Mouse (Mus musculus): ENCODE results near the gene Padi6. TPM values are rescaled to one million over a fixed set of nuclear protein-coding genes. Genes with fewer than 3 reads are reported as not detected.

Padi6 gene
- polyA plus RNA-seq, 1 experiment from 2014 or later = not detected

DNA sequence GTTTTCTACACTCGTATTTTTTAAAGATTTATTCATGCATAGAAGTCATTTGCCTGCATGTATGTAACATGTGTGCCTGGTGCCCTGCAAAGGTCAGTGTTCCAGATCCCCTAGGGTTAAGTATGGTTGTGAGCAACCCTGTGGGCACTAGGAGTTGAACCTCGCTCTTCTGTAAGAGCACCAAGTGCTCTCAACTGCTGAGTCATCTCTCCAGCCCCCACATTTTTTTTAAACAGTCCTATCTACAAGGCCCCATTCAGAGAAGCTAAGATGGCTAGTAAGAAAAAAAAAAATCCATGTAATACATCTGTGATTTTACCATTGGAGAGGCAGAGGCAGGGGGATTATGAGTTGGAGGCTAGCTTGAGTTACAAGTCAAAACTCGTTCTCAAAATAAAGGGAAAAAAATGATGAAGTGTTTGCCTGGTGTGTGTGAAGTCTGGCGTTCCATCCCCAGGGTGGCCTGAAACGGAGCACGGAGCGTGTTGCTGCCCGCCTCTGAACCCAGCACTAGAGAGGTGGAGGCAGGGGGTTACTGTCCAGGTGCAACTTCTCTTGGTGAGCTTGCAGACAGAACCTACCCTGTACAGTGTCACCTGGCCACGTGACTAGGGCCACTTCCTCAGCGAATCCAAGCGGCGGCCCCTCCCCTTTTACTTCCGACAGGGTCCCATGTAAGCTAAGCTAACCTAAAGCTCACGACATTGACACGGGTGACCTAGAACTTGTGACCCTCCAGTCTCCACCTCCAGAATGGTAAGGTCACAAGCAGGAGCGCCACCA is 52.4 kb downstream of the Padi6 start:
- Histone ChIP-seq H3K27ac (replicated peaks) (no peak overlapping the region), H3K27me3 (no peaks in the 10 kb centered on the region), H3K9me3 (no peaks in the 10 kb centered on the region), H3K4me1 (replicated peaks) (peaks cover 3% of the 10 kb centered on the region; the same call in 1 of the 2 replicates), H3K4me3 (no peak overlapping the region), H3K9ac (no peak overlapping the region), H3K4me2 (no peak overlapping the region), H3K36me3 (no peaks in the 10 kb centered on the region)
- ATAC-seq (ENCODE audit: low read depth) = no peak
- WGBS = 81% methylated on average over 16 of the region's 16 CpGs

DNA sequence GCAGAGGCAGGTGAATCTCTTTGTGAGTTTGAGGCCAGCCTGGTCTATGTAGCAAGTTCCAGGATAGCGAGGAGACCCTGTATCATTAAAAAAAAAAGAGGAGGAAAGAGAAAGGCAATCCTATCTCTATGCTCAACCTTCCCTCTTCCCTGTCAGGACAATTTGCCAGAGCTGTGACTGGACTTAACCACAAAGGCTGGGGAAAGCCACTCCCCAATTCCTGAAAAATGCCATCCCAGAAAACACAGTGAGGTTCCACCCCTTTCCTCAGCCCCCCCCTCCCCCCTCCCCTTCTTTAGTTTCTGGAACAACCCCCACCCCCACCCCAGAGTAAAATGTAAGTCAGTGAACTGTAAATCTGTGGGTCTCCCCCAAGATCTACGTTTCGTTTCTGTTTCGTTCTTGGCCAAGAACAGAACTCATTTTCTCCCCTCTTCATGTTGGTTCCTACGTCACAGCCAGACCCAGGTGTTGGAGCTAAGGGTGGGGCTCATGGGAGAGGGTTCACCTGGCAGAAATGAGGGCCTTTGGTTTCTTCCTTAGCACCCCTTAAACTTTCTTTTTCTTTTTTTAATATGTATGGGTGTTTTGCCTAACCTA is 53.5 kb downstream of the Padi6 start:
- Histone ChIP-seq H3K9ac (no peak overlapping the region), H3K4me2 (no peak overlapping the region), H3K9me3 (no peaks in the 10 kb centered on the region), H3K36me3 (no peaks in the 10 kb centered on the region), H3K4me3 (no peak overlapping the region), H3K27me3 (no peaks in the 10 kb centered on the region), H3K4me1 (replicated peaks) (peaks cover 14% of the 10 kb centered on the region), H3K27ac (replicated peaks) (no peak overlapping the region)
- 82% methylated on average over 5 of the region's 5 CpGs for WGBS
- ATAC-seq (ENCODE audit: low read depth) = no peak

DNA sequence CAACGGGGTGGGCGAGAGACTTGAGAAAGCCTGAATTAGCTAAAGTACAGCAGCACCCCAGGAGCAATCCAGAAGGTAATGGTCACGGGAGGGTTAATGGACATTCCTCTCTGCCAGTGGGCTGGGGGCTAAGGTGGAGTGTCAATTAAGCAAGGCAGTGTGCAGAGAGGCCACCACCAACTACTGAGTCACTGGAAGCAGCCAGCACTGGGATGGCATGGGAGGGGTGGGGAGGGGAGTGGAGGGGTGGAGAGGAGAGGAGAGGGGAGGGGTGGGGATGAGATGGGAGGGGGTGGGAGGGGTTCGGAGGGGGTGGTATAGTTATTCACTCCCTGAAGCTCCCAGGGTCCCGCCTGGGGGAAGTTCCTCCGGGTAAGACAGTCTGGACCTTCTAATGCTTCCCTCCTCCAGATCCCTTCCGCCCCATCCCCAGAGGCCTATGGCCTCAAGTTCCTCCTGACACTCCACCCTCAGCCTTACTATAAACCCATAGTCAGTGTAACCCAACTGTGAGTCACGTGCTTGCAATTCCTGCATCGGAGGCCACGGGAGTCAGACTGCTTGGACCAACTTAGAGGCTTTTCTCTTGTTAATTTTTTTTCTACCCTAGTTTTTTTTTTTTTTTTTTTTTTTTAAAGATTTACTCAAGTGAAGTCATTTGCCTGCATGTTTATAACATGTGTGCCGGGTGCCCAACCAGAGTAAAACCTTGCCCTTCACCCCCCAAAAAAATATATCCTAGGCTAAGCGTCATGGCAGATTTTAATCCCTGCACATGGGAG is 54.2 kb downstream of the Padi6 start:
- Histone ChIP-seq H3K9ac (no peak overlapping the region), H3K9me3 (no peaks in the 10 kb centered on the region), H3K4me1 (replicated peaks) (peaks cover 19% of the 10 kb centered on the region), H3K4me2 (no peak overlapping the region), H3K4me3 (no peak overlapping the region), H3K27me3 (no peaks in the 10 kb centered on the region), H3K27ac (replicated peaks) (no peak overlapping the region), H3K36me3 (no peaks in the 10 kb centered on the region)
- ATAC-seq (ENCODE audit: low read depth) = no peak
- 49% methylated on average over 12 of the region's 12 CpGs for WGBS

DNA sequence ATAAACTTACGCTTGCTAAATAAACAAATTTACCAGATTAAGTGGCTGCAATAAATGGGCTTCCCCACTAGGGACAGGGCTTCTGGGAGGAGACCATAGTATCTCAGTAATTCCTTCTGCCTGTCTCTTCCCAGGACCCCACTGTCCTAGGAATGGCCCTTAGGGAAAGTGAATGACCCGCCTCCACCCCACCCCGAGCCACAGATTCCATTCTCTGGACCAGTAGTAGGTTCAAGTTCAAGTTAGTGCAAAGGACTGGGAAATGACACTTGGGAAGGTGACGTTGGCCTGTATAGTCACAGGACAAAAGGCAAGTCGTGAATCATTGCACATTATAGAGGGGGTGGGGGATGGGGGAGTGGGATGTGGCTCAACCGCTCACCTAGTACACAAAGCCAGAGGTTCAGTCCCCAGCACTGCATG is 57.6 kb downstream of the Padi6 start:
- 33% methylated on average over 6 of the region's 6 CpGs for WGBS
- H3K4me2 ChIP-seq = peak overlapping the region; percentile 42

DNA sequence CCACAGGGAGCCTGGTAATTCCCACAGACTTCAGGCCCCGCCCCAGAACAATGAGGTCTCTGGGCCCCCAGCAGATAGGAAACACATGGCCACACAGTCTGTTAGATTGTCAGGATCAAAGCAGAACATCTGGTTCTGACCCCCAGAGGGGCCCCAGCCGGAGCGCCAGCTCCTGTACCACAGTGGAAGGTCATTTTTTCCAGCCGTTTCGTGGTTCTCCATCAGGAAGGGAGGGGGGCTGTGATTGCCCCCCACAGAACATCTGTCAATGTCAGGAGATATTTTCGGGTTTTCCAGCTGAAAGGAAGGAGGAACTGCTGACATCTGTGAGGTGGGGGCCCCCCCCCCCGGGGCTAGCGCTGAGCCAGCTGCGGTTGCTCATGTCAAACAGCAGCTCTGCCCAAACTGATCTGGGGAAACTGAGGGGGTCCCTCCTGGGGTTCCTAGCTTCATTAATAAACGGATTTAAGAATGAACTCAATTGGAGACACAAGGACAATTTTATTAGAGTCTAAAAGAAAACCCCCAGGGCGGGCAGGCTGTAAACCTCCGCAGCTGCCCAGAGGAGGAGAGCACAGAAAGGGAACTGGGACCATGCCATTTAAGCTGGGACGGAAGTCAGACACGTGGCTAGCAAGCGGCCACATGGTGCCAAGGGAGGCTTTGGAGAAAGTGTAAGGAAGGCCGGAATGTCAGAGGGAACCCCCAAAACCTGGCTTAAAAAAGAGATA is 58.1 kb downstream of the Padi6 start:
- H3K9ac ChIP-seq = peak overlapping the region; percentile 22; the same call in 1 of the 2 replicates
- H3K36me3 ChIP-seq = no peaks in the 10 kb centered on the region
- ATAC-seq (ENCODE audit: low read depth) = no peak
- peaks cover 19% of the 10 kb centered on the region for H3K4me1 ChIP-seq (replicated peaks)
- H3K9me3 ChIP-seq = no peaks in the 10 kb centered on the region
- 0 out of 2 replicates have a peak overlapping the region, but pooled peaks have one; percentile 18 for H3K27ac ChIP-seq (replicated peaks)
- 4% methylated on average over 16 of the region's 16 CpGs for WGBS
- peak overlapping the region; percentile 42 for H3K4me2 ChIP-seq
- no peaks in the 10 kb centered on the region for H3K27me3 ChIP-seq
- no peak overlapping the region for H3K4me3 ChIP-seq

More for the DNA sequence above, 57.6 kb downstream of the Padi6 start:
- 0 out of 2 replicates have a peak overlapping the region, but pooled peaks have one; percentile 18 for H3K27ac ChIP-seq (replicated peaks)
- no peaks in the 10 kb centered on the region for H3K9me3 ChIP-seq
- no peak overlapping the region for H3K9ac ChIP-seq
- no peaks in the 10 kb centered on the region for H3K36me3 ChIP-seq
- no peaks in the 10 kb centered on the region for H3K27me3 ChIP-seq
- ATAC-seq (ENCODE audit: low read depth) = no peak; the same call in 1 of the 2 replicates
- no peak overlapping the region for H3K4me3 ChIP-seq
- H3K4me1 ChIP-seq (replicated peaks) = peaks cover 19% of the 10 kb centered on the region

DNA sequence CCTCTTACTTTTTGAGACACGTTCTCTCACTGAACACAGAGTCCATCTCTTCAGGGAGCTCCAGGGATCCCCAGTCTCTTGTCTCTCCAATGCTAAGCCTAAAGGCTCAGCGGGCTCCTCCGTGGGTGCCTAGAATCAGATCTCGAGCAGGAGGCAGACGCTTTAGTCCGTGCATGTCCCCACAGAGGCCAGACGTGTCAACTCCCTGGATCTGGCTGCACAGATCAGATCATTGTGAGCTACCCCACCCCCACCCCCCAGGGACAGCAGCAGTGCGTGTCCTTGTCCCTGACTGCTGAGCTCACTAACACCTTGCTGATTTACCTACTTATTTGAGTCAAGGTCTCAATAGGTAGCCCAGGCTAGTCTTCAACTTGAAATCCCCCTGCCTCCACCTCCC is 58.8 kb downstream of the Padi6 start:
- no peak for ATAC-seq (ENCODE audit: low read depth)

DNA sequence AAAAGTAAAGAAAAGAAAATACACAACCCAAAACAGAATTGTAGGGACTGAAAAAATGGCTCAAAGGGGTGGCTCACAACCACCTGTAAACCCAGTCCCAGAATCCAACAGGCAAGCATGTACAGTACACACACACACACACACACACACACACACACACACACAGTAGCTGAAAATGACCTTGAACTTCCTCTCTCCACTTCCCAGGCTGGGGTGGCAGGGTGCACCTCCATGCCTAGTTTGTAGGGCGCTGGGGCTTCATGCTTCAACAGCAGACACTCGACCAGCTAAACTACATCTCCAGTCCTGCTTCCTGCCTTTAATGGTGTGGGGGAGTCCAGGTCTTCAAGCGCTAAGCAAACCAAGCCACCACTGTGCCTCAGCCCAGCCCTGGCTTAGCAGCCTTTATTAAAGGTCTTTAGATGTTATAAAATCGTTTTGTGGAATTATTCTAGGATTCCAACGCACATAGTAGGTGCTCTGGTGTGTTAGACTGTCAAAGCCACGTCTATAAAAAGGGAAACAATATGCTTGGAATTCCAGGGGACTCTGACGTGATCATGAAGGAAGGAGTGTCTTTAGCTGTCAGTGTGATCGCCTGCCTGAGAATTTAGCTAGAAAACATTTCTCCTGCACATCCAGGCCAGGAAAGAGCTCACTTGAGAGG is 61.6 kb downstream of the Padi6 start:
- no peak overlapping the region for H3K27ac ChIP-seq (replicated peaks)
- no peak for ATAC-seq (ENCODE audit: low read depth)
- WGBS = 62% methylated on average over 8 of the region's 8 CpGs

More for the DNA sequence above, 58.8 kb downstream of the Padi6 start:
- Histone ChIP-seq H3K4me2 (no peak overlapping the region), H3K36me3 (no peaks in the 10 kb centered on the region), H3K9me3 (no peaks in the 10 kb centered on the region), H3K27ac (replicated peaks) (no peak overlapping the region), H3K4me3 (no peak overlapping the region), H3K9ac (no peak overlapping the region), H3K27me3 (no peaks in the 10 kb centered on the region), H3K4me1 (replicated peaks) (peaks cover 19% of the 10 kb centered on the region)
- WGBS = 35% methylated on average over 8 of the region's 8 CpGs

DNA sequence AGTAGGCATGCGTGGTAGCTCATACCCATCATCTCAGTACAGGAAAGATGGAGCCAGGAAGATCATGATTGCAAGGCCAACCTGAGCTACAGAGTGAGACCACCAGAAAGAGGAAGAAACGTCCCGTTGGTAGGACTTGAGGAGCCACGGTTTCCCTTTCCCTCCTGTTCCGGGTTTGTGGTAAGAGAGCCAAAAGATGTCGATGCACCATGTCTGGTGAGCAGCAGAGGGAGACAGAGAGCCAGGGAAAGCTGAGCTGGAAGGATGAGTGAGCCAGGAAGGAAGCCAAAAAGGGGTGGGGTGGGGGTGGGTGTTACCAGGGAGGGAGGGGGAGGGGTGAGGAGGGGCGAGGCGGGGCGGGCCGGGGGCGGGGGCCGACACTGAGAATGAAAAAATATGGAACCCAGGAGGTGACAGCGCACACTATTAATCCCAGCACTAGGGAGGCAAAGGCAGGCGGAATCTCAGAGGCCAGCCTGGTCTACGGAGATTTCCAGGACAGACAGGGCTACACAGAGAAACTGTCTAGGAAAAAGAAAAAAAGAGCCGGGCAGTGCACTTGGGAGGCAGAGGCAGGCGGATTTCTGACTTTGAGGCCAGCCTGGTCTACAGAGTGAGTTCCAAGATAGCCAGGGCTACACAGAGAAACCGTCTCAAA is 62.6 kb downstream of the Padi6 start:
- Histone ChIP-seq H3K4me2 (0 out of 2 replicates have a peak overlapping the region, but pooled peaks have one; percentile 21), H3K27me3 (no peaks in the 10 kb centered on the region), H3K4me1 (replicated peaks) (peaks cover 14% of the 10 kb centered on the region), H3K9ac (no peak overlapping the region), H3K4me3 (no peak overlapping the region), H3K9me3 (no peaks in the 10 kb centered on the region), H3K36me3 (no peaks in the 10 kb centered on the region), H3K27ac (replicated peaks) (no peak overlapping the region)
- ATAC-seq (ENCODE audit: low read depth) = no peak; the same call in 1 of the 2 replicates
- 31% methylated on average over 15 of the region's 18 CpGs for WGBS

More for the DNA sequence above, 61.6 kb downstream of the Padi6 start:
- no peak overlapping the region for H3K9ac ChIP-seq
- H3K4me2 ChIP-seq = no peak overlapping the region
- H3K36me3 ChIP-seq = no peaks in the 10 kb centered on the region
- H3K4me3 ChIP-seq = no peak overlapping the region
- no peaks in the 10 kb centered on the region for H3K27me3 ChIP-seq
- peaks cover 19% of the 10 kb centered on the region for H3K4me1 ChIP-seq (replicated peaks)
- H3K9me3 ChIP-seq = no peaks in the 10 kb centered on the region

DNA sequence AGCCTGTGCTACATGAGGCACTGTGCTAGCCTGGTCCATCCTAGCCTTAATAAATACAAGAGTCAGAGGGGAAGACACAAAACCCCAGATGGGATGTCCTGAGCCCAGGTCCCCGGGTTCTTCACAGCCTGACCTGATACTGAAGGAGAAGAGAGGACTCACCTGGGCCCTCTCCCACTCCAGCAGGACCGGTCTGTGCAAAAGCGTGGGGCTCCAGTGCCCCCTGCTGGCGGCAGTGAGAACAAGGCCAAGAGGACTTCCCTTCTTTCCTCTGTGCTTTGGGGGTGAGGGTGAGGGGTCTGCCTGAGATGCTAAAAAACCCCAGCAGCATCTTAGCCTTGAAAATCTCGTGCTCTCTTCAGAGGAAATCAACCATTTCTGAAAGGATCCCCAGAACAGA is 63.4 kb downstream of the Padi6 start:
- Histone ChIP-seq H3K9me3 (no peaks in the 10 kb centered on the region), H3K4me2 (no peak overlapping the region), H3K36me3 (no peaks in the 10 kb centered on the region), H3K9ac (no peak overlapping the region), H3K4me3 (no peak overlapping the region), H3K4me1 (replicated peaks) (peaks cover 6% of the 10 kb centered on the region), H3K27ac (replicated peaks) (no peak overlapping the region), H3K27me3 (no peaks in the 10 kb centered on the region)
- peak; percentile 28; the same call in 1 of the 2 replicates for ATAC-seq (ENCODE audit: low read depth)
- WGBS = 9% methylated on average over 5 of the region's 5 CpGs

All from neural tube, embryonic 13.5 days (tissue).